Mouse (Mus musculus): ENCODE measurements around the gene Gm17332.
A peak's percentile ranks its signal among the peaks of the same experiment; 100 is the strongest.
"Not testable (repeated sequence)": the region's sequence is repeated elsewhere in the genome, so short reads cannot be mapped to it uniquely, and the experiment has no call there.

Gene Gm17332

DNA sequence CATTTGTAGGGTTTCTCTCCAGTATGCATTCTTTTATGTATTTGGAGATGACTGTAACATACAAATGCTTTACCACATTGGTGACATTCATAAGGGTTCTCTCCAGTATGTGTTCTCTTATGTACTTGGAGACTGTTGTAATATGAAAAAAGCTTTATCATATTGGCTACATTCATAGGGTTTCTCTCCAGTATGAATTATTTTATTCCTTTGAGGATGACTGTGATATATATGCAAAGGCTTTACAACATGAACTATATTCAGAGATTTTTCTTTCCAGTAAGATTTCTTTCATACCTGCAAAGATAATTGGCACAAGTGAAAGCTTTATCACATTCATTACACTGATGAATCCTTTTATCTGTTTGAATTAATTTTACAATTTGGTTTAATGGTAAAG is at the start of gene Gm17332:
Gene Gm17332 (minus strand): TSS at position 101 of the 400 bp plus-strand sequence.
- DNase-seq (ENCODE audit: low spot score): no peak

- DNase-seq (ENCODE audit: low spot score): no peak
Observed at GRCm38 (mm10) chr11:31229966-31230365, 47.7 kb upstream of the Gm17332 start.

DNA sequence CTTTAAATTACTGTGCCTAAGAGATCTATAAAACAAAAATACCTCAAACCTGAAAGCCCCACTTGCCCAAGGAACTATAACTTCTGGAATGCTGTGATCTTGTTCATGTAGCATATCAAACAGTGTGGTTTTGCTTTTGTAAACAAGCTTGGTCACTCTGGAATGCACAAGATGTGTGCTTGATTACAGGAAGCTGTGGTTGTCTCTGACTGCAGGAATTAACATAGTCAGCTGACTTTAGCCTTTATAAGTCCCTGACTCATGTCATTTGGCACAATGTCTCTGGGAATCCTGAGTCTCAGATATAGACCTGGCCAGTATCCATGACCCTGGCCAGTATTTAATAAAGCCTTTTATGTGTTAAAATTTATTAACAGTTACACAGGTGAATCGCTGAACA is 43.1 kb upstream of the Gm17332 start:
- DNase-seq (ENCODE audit: low spot score): no peak

- no peak for DNase-seq (ENCODE audit: low spot score)
Observed at GRCm38 (mm10) chr11:31218009-31218408, 35.7 kb upstream of the Gm17332 start.

DNA sequence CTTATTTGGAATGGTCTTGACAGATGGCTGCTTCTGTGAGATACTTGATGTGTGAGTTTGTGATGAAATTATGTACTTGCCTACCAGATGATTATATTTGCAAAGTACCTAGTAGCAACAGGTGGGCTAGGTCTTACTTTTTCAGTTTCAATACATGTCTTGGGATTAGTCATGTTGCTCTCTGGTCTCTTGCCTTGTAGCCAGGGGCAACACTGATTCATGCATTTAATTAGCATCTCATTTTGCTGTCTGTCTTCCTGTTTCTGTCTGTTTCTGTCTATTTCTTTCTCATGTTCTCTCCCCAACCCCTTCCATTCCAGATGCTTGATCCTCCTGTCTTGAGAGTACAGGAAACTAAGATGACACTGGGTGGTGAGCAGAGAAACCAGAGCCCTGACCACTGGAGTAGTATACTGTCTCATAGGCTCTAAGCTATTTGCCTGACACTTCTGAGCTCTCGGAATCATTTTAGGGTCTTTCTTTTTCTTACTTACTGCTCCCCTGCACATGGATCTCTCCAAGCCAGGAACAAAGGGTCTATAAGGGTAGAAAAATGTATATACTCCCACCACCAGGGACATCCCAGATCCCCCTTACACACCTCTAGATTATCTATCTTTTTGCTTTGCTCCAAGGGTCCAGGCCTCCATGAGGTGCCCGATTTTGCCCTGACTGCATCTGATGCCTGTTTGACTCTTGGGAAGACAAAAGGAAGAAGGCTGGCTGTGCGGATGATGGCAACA is 13.5 kb upstream of the Gm17332 start:
- no peak for DNase-seq (ENCODE audit: low spot score)

- DNase-seq (ENCODE audit: low spot score): no peak
Observed at GRCm38 (mm10) chr11:31194761-31195160, 12.5 kb upstream of the Gm17332 start.

- DNase-seq (ENCODE audit: low spot score): peak; percentile 45
Observed at GRCm38 (mm10) chr11:31170052-31170646, 12.1 kb downstream of the Gm17332 start.

DNA sequence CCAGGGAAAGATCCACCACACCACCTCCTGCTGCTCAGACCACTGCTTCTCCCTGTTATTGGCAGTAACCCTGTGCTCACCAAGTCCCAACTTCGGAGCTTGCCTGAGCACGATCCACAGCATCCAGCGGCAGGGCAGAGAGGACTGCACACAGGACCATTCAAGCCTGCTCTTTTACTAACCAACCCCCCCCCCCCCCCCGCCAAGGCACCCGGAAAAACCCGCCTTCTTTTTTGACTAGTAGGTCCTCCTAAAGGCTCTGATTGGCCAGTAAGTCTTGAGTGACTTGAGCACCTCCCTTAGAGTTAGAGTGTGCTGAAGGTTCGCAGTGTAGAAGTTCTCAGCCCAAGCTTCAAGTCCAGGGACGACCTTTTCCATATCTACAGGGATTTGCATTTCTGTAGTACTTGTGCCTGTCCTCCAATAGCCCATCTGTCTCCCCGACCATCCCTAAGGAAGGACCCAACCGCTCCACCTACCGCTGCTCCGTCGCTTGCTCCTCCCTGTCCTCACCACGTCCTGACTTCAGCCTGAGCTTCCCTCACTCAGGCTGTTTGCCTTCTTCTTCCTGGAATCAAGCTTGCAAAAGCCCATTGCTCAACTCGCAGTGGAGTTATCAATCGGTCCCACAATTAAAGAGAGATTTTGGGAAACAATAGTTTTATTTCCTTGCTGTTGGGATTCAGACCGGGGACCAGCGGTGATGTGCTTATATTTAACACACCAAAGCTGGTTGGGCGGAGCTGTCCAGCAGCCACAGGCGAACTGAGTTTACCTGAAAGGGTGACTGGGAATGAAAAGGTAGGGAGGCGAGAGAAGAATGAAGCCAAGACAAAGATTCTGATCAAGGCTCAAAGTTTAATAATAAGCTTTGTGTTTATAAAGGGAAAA is 12.9 kb downstream of the Gm17332 start:
- DNase-seq (ENCODE audit: low spot score): no peak

GRCm38 (mm10) chr11:31168831-31169160 is 13.5 kb downstream of the Gm17332 start:
- no peak for DNase-seq (ENCODE audit: low spot score)

DNA sequence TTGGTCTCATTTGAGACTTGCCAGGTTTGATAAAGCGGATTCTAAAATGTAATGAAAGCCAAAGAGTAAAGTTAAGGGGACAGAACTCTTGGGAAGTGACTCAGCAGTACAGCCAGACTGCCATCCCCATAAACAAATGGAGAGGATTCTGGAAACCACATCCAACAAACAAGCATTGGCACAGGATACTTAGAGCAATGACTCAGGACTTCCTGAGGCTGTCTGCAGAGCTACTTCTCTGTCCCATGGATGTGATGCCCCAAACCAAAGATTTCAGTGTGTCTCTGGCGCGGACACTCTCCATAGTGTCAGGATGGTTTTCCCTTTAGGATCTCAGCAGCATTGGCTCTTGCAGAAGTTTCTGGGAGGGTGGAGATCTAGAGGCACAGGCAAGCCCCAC is 25.2 kb downstream of the Gm17332 start:
- no peak for DNase-seq (ENCODE audit: low spot score)

- DNase-seq (ENCODE audit: low spot score): not testable (repeated sequence)
Observed at GRCm38 (mm10) chr11:31138394-31138793, 43.9 kb downstream of the Gm17332 start.

- not testable (repeated sequence) for DNase-seq (ENCODE audit: low spot score)
Observed at GRCm38 (mm10) chr11:31134824-31135223, 47.4 kb downstream of the Gm17332 start.

GRCm38 (mm10) chr11:31133726-31134125 is 48.5 kb downstream of the Gm17332 start:
- DNase-seq (ENCODE audit: low spot score): not testable (repeated sequence)
